Mouse (Mus musculus) right cerebral cortex, postnatal 14 days (tissue): ENCODE data around the gene Ndel1.
A peak's percentile ranks its signal among the peaks of the same experiment; 100 is the strongest.

ENCODE experiments used
- DNase-seq: peaks from one replicate; pipeline ENCODE4 v3.0.0; 2022

Ndel1 gene

GRCm38 (mm10) chr11:68892233-68892832, 20.7 kb upstream of the Ndel1 start:
- no peak for DNase-seq

GRCm38 (mm10) chr11:68891823-68892222, 20.2 kb upstream of the Ndel1 start:
- no peak for DNase-seq

GRCm38 (mm10) chr11:68890625-68891024, 19.0 kb upstream of the Ndel1 start:
- no peak for DNase-seq

GRCm38 (mm10) chr11:68888653-68889052, 17.0 kb upstream of the Ndel1 start:
- DNase-seq = no peak

- DNase-seq = no peak
These were observed 16.6 kb upstream of the Ndel1 start, which contains the start of gene Rnf222 for GRCm38 (mm10) chr11:68888253-68888652. TSS of gene Rnf222 (plus strand) at chr11:68888553.

GRCm38 (mm10) chr11:68886091-68886490, 14.4 kb upstream of the Ndel1 start:
- no peak for DNase-seq

- no peak for DNase-seq
These were observed 12.7 kb upstream of the Ndel1 start for GRCm38 (mm10) chr11:68884368-68884767.

- DNase-seq = no peak
These were observed 12.2 kb upstream of the Ndel1 start for GRCm38 (mm10) chr11:68883843-68884242.

- DNase-seq = no peak
These were observed 10.4 kb upstream of the Ndel1 start for GRCm38 (mm10) chr11:68882107-68882506.

- no peak for DNase-seq
These were observed 7.2 kb upstream of the Ndel1 start for GRCm38 (mm10) chr11:68878811-68879210.

GRCm38 (mm10) chr11:68874841-68875240, 3.2 kb upstream of the Ndel1 start:
- peak; percentile 66 for DNase-seq

GRCm38 (mm10) chr11:68871277-68871676, 381 bp downstream of the Ndel1 start:
- DNase-seq = no peak

GRCm38 (mm10) chr11:68864544-68865189, 7.0 kb downstream of the Ndel1 start:
- peak; percentile 21 for DNase-seq

- no peak for DNase-seq
These were observed 8.0 kb downstream of the Ndel1 start for GRCm38 (mm10) chr11:68863631-68864091.

- DNase-seq = no peak
These were observed 9.4 kb downstream of the Ndel1 start for GRCm38 (mm10) chr11:68862260-68862659.

- no peak for DNase-seq
These were observed 11.6 kb downstream of the Ndel1 start for GRCm38 (mm10) chr11:68859943-68860593.

- DNase-seq = no peak
These were observed 14.3 kb downstream of the Ndel1 start for GRCm38 (mm10) chr11:68857329-68857728.

- DNase-seq = no peak
These were observed 17.0 kb downstream of the Ndel1 start for GRCm38 (mm10) chr11:68854621-68855020.

- DNase-seq = no peak
These were observed 17.9 kb downstream of the Ndel1 start for GRCm38 (mm10) chr11:68853611-68854401.

GRCm38 (mm10) chr11:68852932-68853409, 18.7 kb downstream of the Ndel1 start:
- peak; percentile 100 for DNase-seq

GRCm38 (mm10) chr11:68852486-68852901, 19.2 kb downstream of the Ndel1 start:
- DNase-seq = peak; percentile 58

GRCm38 (mm10) chr11:68851644-68852485, 19.8 kb downstream of the Ndel1 start:
- no peak for DNase-seq
